Mouse (Mus musculus): ENCODE results near the gene Gnl1.

Gene Gnl1

DNA sequence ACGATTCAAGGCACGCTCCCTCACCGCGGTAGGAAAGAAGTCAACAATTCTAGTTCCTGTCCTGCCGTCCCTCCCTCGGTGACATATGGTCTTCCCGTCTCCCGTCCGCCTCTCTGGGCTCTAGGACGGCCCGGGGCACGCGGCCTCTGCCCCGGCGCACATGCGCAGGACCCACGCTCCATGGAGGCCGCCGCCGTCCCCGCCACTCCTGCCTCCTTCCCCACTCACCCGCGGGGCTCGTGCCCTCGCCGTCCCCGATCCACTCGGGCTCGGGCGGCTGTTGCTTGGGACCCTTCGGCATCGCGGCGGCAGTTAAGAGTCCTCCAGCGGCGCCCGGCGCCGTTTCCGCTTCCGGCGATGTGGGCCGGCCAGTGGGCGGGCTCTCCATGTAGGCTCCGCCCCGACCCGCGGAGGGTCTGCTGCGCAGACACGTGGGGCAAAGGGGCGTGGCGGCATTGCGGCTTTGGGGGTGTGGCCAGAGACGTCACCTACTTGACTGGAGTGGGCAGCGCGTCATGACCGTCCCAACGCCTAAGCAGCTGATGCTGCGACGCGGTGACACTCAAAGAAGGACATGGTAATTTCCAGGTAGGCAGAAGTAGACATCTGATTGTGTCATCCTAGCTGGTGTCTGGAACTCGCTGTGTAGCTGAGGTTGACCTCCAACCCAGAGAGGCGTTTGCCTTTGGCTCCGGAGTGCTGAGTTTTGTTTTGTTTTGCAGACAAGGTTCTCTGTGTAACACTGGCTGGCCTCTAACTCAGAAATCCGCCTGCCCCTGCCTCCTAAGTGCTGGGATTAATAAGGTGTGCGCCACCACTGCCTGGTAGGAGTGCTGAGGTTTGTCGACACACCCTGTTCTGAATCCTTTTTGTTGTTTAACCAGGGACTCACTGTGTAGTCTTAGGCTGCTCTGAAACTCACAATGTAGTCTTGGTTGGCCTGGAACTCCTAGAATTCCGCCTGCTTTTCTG lies 9.9 kb upstream of the Gnl1 start, which contains the start of gene Abcf1:
TSS of gene Abcf1 (minus strand) at position 344 of the 972 bp plus-strand sequence.
- Histone ChIP-seq H3K27me3 (ENCODE audit: control insufficient read depth, insufficient read depth, low read length, poor library complexity, severe bottlenecking) (no peaks in the 10 kb centered on the region), H3K36me3 (ENCODE audit: control insufficient read depth, insufficient read depth, low read length, poor library complexity, severe bottlenecking) (peaks cover 5% of the 10 kb centered on the region; the same call in 1 of the 2 replicates)
- DNase-seq (ENCODE audit: low read depth, low spot score): peak; percentile 100

DNA sequence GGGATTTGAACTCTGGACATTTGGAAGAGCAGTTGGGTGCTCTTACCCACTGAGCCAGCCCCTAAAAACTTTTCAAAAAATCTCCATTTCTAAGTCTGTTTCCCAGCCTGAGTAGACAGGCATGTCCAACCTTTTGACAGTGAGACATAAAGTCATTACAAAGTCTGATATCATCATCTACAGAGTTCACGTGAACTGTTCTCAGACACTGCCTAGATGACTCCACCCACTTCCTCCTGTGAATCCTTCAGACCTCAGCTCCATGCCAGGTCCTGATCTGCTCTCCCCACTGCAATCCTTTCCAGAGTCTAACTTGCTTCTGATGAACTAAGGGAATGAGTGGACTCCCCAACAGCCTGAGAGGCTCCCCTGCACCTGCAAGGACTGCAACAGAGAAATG lies 7.5 kb upstream of the Gnl1 start:
- peaks cover 6% of the 10 kb centered on the region; the same call in 1 of the 2 replicates for H3K36me3 ChIP-seq (ENCODE audit: control insufficient read depth, insufficient read depth, low read length, poor library complexity, severe bottlenecking)
- no peaks in the 10 kb centered on the region for H3K27me3 ChIP-seq (ENCODE audit: control insufficient read depth, insufficient read depth, low read length, poor library complexity, severe bottlenecking)
- DNase-seq (ENCODE audit: low read depth, low spot score): no peak

DNA sequence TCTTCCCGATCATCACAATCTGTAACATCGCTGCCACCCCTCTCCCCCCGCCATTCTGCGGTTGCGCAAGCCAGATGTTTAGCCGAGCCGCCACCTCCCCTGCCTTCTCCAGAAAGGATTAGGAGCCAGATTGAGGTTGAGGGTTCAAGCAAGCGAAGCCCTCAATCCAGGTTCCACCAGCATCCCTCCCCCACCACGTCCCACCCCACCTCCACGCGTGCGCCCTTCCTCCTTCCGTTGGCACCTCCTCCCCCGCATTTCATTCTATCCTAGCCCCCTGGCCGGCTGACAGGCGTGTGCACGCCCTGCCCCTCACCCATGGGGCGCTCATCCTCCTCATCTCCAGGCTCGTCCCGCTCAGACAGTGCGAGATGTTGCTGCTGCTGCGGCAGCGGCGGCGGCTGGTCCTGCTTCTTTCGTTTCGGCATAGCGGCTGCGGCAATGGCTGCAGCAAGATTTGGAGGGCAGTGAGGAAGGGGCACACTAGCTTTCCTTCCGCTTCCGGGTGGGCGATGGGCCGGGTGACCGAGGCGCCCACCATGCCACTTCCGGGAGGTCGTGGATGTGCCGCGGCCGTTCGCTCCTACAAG lies 745 bp upstream of the Gnl1 start:
- peaks cover 5% of the 10 kb centered on the region for H3K36me3 ChIP-seq (ENCODE audit: control insufficient read depth, insufficient read depth, low read length, poor library complexity, severe bottlenecking)
- H3K27me3 ChIP-seq (ENCODE audit: control insufficient read depth, insufficient read depth, low read length, poor library complexity, severe bottlenecking): no peaks in the 10 kb centered on the region

DNA sequence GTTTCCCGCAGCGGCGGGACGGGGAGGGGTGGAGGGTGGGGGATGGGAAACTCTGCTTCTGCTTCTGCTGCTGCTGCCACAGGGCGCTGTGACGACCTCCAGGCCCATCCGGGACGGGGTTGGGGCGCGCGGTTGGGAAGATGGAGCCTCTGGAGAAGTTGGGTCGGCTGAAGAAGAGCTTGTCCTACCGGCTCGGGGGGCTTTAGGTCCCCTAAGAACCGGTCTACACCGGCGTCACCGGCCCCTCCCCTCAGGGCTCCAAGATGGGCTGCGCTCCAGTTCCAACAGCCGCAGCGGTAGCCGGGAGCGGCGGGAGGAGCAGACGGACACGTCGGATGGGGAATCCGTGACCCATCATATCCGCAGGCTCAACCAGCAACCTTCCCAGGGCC lies 708 bp downstream of the Gnl1 start:
- peaks cover 5% of the 10 kb centered on the region; the same call in 1 of the 2 replicates for H3K36me3 ChIP-seq (ENCODE audit: control insufficient read depth, insufficient read depth, low read length, poor library complexity, severe bottlenecking)
- DNase-seq (ENCODE audit: low read depth, low spot score): no peak
- no peaks in the 10 kb centered on the region for H3K27me3 ChIP-seq (ENCODE audit: control insufficient read depth, insufficient read depth, low read length, poor library complexity, severe bottlenecking)

More for the DNA sequence above, 745 bp upstream of the Gnl1 start:
- no peak for DNase-seq (ENCODE audit: low read depth, low spot score)

DNA sequence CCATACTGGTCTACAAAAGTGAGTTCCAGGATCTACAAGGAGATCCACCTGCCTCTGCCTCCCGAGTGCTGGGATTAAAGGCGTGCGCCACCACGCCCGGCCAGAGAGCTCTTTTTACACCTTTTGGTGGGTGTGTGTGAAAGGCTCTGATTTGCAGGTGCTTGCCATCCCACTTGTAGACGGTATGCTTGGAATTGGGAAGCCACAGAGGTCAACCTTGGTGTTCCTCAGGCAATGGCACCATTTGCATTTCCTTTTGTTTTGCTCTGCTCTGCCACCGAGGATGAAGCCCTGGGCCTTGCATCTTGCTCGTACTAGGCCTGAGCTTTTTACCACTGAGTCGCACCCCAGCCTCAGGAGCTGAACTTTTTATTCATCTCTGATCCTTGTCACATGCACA lies 2.1 kb downstream of the Gnl1 start:
- no peaks in the 10 kb centered on the region for H3K27me3 ChIP-seq (ENCODE audit: control insufficient read depth, insufficient read depth, low read length, poor library complexity, severe bottlenecking)
- DNase-seq (ENCODE audit: low read depth, low spot score): no peak
- peaks cover 4% of the 10 kb centered on the region; the same call in 1 of the 2 replicates for H3K36me3 ChIP-seq (ENCODE audit: control insufficient read depth, insufficient read depth, low read length, poor library complexity, severe bottlenecking)

DNA sequence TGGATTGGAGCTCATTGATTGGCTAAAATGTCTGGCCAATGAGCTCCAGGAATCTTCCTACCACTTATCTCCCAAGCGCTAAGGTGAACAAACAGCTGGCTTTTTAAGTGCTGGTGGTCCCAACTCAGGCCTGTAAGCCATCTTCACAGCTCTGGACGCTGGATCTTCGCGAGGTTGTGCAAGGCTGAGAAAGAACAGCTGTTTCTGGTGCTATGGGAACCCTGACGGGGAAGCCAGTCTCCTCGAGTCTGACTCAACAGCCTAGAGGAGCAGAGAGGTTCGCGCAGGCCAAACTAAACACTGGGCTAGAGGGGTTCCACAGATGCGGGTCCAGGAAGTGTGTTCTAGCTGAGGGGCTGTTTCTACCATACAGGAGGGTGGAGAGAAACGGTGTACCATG lies 12.1 kb downstream of the Gnl1 start:
- no peak for DNase-seq (ENCODE audit: low read depth, low spot score)

DNA sequence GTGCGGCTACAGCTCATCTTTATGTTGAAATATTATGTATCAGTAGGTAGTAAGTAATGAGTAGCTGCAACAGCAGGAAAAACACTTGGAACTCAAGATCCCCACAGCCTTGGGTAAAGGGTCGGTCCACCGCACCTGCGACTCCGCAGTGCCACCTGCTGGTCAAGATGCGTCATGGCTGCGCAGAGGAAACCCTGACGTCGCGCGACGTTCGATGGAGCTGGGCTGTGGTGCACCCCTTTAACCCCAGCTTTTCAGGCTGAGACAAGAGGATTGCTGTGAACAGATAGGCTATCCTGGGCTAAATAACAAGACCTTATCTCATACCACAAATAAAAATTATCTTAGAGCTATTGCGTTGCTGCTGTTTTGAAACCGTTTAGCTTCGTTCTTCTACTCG lies 14.0 kb downstream of the Gnl1 start:
- peaks cover 1% of the 10 kb centered on the region; the same call in 1 of the 2 replicates for H3K36me3 ChIP-seq (ENCODE audit: control insufficient read depth, insufficient read depth, low read length, poor library complexity, severe bottlenecking)
- peak; percentile 93 for DNase-seq (ENCODE audit: low read depth, low spot score)
- no peaks in the 10 kb centered on the region for H3K27me3 ChIP-seq (ENCODE audit: control insufficient read depth, insufficient read depth, low read length, poor library complexity, severe bottlenecking)

More for the DNA sequence above, 12.1 kb downstream of the Gnl1 start:
- Histone ChIP-seq H3K27me3 (ENCODE audit: control insufficient read depth, insufficient read depth, low read length, poor library complexity, severe bottlenecking) (no peaks in the 10 kb centered on the region), H3K36me3 (ENCODE audit: control insufficient read depth, insufficient read depth, low read length, poor library complexity, severe bottlenecking) (peaks cover 2% of the 10 kb centered on the region; the same call in 1 of the 2 replicates)

DNA sequence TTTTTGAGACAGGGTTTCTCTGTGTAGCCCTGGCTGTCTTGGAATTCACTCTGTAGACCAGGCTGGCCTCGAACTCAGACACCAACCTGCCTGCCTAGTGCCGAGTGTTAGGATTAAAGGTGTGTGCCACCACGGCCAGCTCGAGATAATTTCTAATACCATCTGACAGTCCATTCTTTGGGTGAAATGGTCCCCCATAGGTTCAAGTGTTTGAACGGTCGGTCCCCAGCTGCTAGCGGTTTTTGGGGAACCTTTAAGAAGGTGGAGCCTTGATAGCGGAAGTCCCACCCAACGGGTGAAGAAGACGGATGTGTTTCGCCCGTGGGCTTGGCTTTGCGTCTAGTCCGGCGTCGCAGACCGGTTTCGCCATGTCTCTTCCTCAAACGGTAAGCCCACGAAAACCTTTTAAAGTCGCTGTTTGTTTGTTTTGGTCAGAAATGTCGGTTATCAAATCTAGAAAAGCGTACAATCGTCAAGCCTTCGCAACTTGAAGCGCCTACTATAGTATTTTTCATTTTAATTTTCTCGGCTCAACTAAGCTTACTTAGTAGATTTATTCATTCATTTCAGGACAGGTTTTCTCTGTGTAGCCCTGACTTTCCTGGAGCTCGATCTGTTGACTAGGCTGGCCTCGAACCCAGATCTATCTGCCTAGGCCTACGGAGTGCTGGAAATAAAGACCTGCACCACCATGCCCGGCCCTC lies 14.7 kb downstream of the Gnl1 start:
- Histone ChIP-seq H3K36me3 (ENCODE audit: control insufficient read depth, insufficient read depth, low read length, poor library complexity, severe bottlenecking) (no peaks in the 10 kb centered on the region), H3K27me3 (ENCODE audit: control insufficient read depth, insufficient read depth, low read length, poor library complexity, severe bottlenecking) (no peaks in the 10 kb centered on the region)
- peak; percentile 93 for DNase-seq (ENCODE audit: low read depth, low spot score)

DNA sequence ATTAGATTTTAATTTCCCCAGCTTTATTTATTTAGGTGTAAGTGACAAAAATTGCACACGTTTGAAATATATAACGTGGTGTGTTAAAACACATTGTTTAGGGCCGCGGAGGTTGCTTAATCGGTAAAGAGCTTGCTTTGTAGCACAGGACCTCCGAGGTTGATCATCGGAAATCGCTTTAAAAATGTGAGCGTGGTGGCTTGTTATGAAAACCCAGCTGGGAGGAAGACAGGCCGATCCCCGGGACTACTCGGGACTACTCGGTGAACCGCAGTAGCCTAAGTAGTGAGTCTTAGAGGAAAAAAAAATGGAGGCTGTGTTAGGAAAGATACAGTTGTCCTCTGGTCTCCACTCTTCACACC lies 15.2 kb downstream of the Gnl1 start:
- H3K27me3 ChIP-seq (ENCODE audit: control insufficient read depth, insufficient read depth, low read length, poor library complexity, severe bottlenecking): no peaks in the 10 kb centered on the region
- no peak for DNase-seq (ENCODE audit: low read depth, low spot score)
- no peaks in the 10 kb centered on the region for H3K36me3 ChIP-seq (ENCODE audit: control insufficient read depth, insufficient read depth, low read length, poor library complexity, severe bottlenecking)

DNA sequence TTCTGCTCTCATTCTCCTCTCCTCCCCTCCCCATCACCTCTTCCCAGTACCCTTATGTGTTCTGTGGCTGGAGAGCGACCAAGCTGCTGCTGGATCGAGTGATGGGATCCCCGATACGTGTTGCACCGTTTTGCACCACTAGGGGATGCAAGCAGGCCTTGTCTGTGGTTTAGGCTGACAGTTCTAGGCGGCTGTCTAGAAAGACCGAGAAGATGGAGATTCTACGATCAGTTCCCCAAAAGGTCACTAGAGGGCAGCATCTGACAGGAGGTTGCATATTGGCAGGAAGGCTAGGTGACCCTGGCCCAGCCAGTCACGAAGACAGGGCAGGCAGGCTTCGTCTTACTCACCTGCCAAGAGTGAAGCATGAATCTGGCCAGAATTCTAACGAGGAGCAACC lies 17.3 kb downstream of the Gnl1 start:
- Histone ChIP-seq H3K36me3 (ENCODE audit: control insufficient read depth, insufficient read depth, low read length, poor library complexity, severe bottlenecking) (no peaks in the 10 kb centered on the region), H3K27me3 (ENCODE audit: control insufficient read depth, insufficient read depth, low read length, poor library complexity, severe bottlenecking) (no peaks in the 10 kb centered on the region)
- peak; percentile 99 for DNase-seq (ENCODE audit: low read depth, low spot score)

DNA sequence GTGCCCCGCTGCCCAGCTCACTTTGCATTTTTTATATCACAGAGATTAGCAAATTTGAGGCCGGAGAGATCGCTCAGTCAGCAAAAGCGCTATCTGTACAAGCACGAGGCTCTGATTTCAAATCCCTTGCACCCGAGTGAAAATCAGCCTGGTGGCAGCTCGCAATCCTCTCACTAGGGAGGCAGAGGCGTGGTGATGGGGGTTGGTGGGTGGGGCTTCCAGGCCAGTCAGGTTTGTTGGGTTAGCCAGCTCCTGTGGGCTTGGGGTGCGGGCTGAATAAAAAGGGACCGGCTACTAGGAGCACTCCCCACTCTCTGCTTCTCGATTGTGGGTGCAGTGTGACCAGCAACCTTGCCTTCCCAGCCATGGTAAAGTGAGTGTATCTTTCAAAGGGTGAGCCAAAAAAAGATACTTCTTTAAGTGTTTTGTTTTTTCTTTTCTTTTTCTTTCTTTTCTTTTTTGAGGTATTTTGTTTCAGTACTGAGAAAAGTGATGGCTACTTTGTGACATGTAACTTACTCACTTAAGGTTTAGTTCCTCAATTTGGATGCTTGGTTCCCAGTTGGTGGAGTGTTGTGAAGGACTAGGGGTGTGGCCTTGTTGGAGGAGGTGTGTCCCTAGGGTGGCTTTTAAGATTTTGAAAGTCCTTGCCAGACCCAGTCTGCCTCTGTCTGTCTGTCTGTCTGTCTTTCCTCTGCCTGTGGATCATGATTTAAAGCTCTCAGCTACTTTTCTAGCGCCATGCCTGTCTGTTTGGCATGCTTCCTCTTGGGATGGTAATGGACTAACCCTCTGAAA lies 18.3 kb downstream of the Gnl1 start:
- peak; percentile 90 for DNase-seq (ENCODE audit: low read depth, low spot score)
- no peaks in the 10 kb centered on the region for H3K27me3 ChIP-seq (ENCODE audit: control insufficient read depth, insufficient read depth, low read length, poor library complexity, severe bottlenecking)
- H3K36me3 ChIP-seq (ENCODE audit: control insufficient read depth, insufficient read depth, low read length, poor library complexity, severe bottlenecking): no peaks in the 10 kb centered on the region

DNA sequence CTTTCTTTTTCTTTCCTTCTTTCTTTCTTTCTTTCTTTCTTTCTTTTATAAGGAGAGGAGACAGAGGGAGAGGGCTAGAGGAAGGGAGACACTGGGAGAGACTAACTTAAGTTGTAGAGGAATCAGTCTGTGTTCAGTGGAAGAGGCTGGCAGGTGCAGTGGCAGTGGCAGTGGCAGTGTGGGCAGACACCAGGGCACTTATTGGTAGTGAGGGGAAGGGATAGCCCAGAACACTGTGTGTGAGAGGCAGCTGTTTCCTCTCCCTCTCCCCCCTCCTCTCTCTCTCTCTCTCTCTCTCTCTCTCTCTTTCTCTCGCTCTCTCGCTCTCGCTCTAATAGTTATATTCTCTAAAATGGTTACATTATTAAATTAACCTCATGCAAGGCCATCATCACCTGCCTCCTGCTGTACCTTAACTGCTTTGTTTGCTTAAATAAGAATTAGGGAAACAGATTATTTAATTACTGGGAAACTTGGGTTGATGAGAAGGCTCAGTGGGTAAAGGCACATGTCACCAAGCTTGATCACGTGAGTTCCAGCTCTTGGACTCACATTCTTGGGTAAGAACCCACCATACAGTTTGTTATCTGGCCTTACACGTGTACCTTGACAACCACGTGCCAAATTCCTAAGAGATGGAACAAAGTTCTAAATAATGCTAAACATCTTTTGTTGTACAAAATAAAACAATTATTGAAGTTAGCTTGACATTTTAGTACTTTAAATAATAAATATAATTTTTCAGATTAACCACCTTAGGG lies 19.1 kb downstream of the Gnl1 start:
- DNase-seq (ENCODE audit: low read depth, low spot score): peak; percentile 65
- no peaks in the 10 kb centered on the region for H3K27me3 ChIP-seq (ENCODE audit: control insufficient read depth, insufficient read depth, low read length, poor library complexity, severe bottlenecking)
- no peaks in the 10 kb centered on the region for H3K36me3 ChIP-seq (ENCODE audit: control insufficient read depth, insufficient read depth, low read length, poor library complexity, severe bottlenecking)

DNA sequence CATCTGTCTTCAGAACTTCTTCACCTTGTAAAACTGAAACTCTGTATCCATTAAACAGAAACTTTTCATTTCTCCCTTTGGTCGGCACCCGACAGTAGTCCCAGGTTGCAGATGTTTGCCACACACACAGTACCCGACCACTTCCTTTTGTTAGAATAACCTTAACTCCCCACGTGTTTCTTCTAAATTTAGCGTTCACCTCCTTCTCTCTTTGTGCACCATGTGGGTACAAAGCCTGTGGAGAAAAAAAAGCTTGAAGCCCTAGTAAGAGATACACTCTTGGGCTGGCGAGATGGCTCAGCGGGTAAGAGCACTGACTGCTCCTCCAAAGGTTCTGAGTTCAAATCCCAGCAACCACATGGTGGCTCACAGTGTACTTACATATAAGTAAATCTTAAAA lies 19.7 kb downstream of the Gnl1 start:
- peak; percentile 85 for DNase-seq (ENCODE audit: low read depth, low spot score)
- Histone ChIP-seq H3K27me3 (ENCODE audit: control insufficient read depth, insufficient read depth, low read length, poor library complexity, severe bottlenecking) (no peaks in the 10 kb centered on the region), H3K36me3 (ENCODE audit: control insufficient read depth, insufficient read depth, low read length, poor library complexity, severe bottlenecking) (no peaks in the 10 kb centered on the region)

DNA sequence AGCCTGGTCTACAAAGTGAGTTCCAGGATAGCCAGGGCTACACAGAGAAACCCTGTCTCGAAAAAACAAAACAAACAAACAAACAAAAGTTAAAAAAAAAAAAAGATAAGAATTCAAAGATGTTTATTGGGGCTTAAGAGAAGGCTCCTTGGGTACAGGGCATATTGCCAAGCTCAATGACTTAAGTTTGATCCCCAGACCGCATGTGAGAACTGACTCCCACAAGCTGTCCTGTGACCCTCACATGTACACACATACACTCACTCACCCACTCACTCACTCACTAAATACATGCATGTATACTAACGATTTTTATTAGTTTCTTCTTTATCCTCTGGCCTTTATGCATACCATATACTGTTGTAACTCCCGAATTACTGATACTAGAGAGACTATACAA lies 20.7 kb downstream of the Gnl1 start:
- no peaks in the 10 kb centered on the region for H3K36me3 ChIP-seq (ENCODE audit: control insufficient read depth, insufficient read depth, low read length, poor library complexity, severe bottlenecking)
- peak; percentile 31 for DNase-seq (ENCODE audit: low read depth, low spot score)

More for the DNA sequence above, 20.7 kb downstream of the Gnl1 start:
- H3K27me3 ChIP-seq (ENCODE audit: control insufficient read depth, insufficient read depth, low read length, poor library complexity, severe bottlenecking): no peaks in the 10 kb centered on the region
